ENCODE assay signal across 21 mouse cellular contexts in the genomic region with DNA sequence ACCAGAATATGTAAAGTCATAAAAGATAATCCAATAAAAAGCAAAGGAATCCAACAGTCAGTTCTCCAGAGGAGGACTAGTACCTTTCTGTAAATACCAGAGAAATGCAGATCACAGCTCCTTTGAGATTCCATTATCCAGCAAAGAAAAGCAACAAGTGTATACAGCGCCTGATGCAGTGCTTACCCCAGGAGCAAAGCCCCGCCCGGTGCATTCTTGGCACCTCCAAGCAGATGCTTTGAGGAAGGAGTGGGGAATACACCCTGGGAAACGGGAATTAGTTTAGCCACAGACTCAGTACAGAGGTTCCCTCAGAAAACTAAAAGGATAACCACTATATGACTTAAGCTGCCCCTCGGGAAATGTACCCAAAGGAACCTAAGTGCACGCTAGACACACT. TPM values are rescaled to one million over a fixed set of nuclear protein-coding genes. Genes with fewer than 3 reads are reported as not detected.
DNase-seq lines count a peak whose midpoint lies in the region; ATAC-seq and TF ChIP-seq lines count a peak whose summit lies in the region.
"Had no signal": no experiment of that assay in that cellular context is flagged by ENCODE, and none has a peak within 500 bp of the region (broad histone marks: within the 10 kb centered on the region; RNA-seq: fewer than 3 reads in every experiment).

No protein-coding gene starts in this region.

- peak overlapping the region; percentile 4; the same call in 1 of the 2 replicates for H3K27ac ChIP-seq in heart, adult 2 months
- no peak overlapping the region; the same call in 1 of the 2 replicates for H3K27ac ChIP-seq in ES-E14 (ENCODE audit: insufficient read depth, low read depth, low read length, poor library complexity, severe bottlenecking)
- peak overlapping the region; percentile 62 for H3K27ac ChIP-seq in brown adipose tissue, adult 24 weeks (replicated peaks; ENCODE audit: low read depth, low read length)
- no peak overlapping the region for H3K27ac ChIP-seq in neural tube, embryonic 15.5 days (replicated peaks)
- H3K27ac ChIP-seq: embryonic facial prominence, embryonic 12.5 days; forebrain, embryonic 13.5 days had no signal

- 40% methylated on average over 6 of the region's 6 CpGs for WGBS in heart, adult 2 months
- WGBS in neural tube, embryonic 15.5 days = 81% methylated on average over 6 of the region's 6 CpGs

- H3K4me3 ChIP-seq in heart, adult 2 months = no peak overlapping the region
- no peak overlapping the region for H3K4me3 ChIP-seq in ES-E14 (ENCODE audit: insufficient read depth in 1 of 2, low read depth in 1 of 2, low read length in 2 of 2, poor library complexity in 1 of 2, severe bottlenecking in 1 of 2)
- H3K4me3 ChIP-seq in brown adipose tissue, adult 24 weeks (ENCODE audit: insufficient read depth, low read depth, low read length) = no peak overlapping the region
- H3K4me3 ChIP-seq in neural tube, embryonic 15.5 days (replicated peaks) = no peak overlapping the region
- H3K4me3 ChIP-seq: embryonic facial prominence, embryonic 12.5 days; forebrain, embryonic 13.5 days; heart, embryonic 12.5 days had no signal

- no peak for TF ChIP-seq CTCF in heart, adult 2 months (IDR thresholded peaks at IDR 0.05)

- H3K9me3 ChIP-seq in ES-E14 (ENCODE audit: control insufficient read depth, insufficient read depth, low read depth, low read length) = no peaks in the 10 kb centered on the region
- H3K9me3 ChIP-seq in neural tube, embryonic 15.5 days (replicated peaks) = no peaks in the 10 kb centered on the region
- H3K9me3 ChIP-seq: forebrain, embryonic 13.5 days; heart, embryonic 12.5 days had no signal

- H3K79me2 ChIP-seq in heart, adult 2 months (replicated peaks; ENCODE audit: control insufficient read depth, insufficient read depth, low read length) = peaks cover 8% of the 10 kb centered on the region

- DNase-seq in heart, adult 2 months = no peak
- no peak for DNase-seq in heart, postnatal 4 days
- DNase-seq in 3T3-L1 (ENCODE audit: low read depth, low spot score) (peak; percentile 53), ES-E14 (ENCODE audit: low read depth, low spot score) (no peak)
- DNase-seq in cerebellum, postnatal 4 days (ENCODE audit: low spot score in 2 of 2) = no peak
- DNase-seq: adrenal gland, postnatal 14 days; B cell, adult 2 months; cerebellum, adult 18-20 months; cerebellum, adult 9-11 months; embryo, embryonic 11 days; forebrain, postnatal 0 days; kidney, adult 18-20 months had no signal

- in situ Hi-C loops in ES-E14 (cut with MboI; ENCODE audit: low sequenced_read_pairs in 2 of 2, unreplicated experiment in 2 of 2) = no loop called here

- H3K4me1 ChIP-seq in heart, adult 2 months (ENCODE audit: control insufficient read depth, insufficient read depth, low read length) = peaks cover 25% of the 10 kb centered on the region
- peaks cover 9 to 13% of the 10 kb centered on the region in 2 experiments for H3K4me1 ChIP-seq in ES-E14 (ENCODE audit: control insufficient read depth in 2 of 2, insufficient read depth in 2 of 2, low read length in 2 of 2, poor library complexity in 1 of 2)
- peaks cover 21% of the 10 kb centered on the region for H3K4me1 ChIP-seq in brown adipose tissue, adult 24 weeks (ENCODE audit: control insufficient read depth, insufficient read depth, insufficient read length, low read length)
- H3K4me1 ChIP-seq in neural tube, embryonic 15.5 days = peaks cover 28% of the 10 kb centered on the region
- H3K4me1 ChIP-seq: embryonic facial prominence, embryonic 12.5 days had no signal

- intact Hi-C loops in heart, adult 2 months (cut with DNase I) = no loop called here

- H3K27me3 ChIP-seq in heart, adult 2 months (ENCODE audit: control insufficient read depth, insufficient read depth, low read length) = no peaks in the 10 kb centered on the region
- H3K27me3 ChIP-seq in neural tube, embryonic 15.5 days (replicated peaks) = no peaks in the 10 kb centered on the region
- H3K27me3 ChIP-seq: embryonic facial prominence, embryonic 12.5 days; forebrain, embryonic 13.5 days; heart, embryonic 12.5 days had no signal

- TF ChIP-seq EP300 in heart, adult 2 months (IDR thresholded peaks at IDR 0.05; ENCODE audit: insufficient read depth, low read depth, low read length) = no peak

- no peak for TF ChIP-seq POLR2A in heart, adult 2 months (IDR thresholded peaks at IDR 0.05; ENCODE audit: insufficient read depth, low read depth, low read length)

- no peak for ATAC-seq in neural tube, embryonic 15.5 days (ENCODE audit: low FRiP score)
- ATAC-seq: activated CD4-positive, CD25-positive, alpha-beta regulatory T cell, adult 4 months; CD4-positive, CD25-positive, alpha-beta regulatory T cell, adult 4 months; forebrain, embryonic 13.5 days; forebrain, postnatal 0 days; hindbrain, embryonic 16.5 days; inflammation-experienced regulatory T-cells, adult 6 months had no signal

- H3K9ac ChIP-seq in heart, adult 2 months (ENCODE audit: low read depth, low read length) = no peak overlapping the region
- H3K9ac ChIP-seq in ES-E14 (ENCODE audit: insufficient read depth, low read depth, low read length, poor library complexity, severe bottlenecking) = 0 out of 2 replicates have a peak overlapping the region, but pooled peaks have one; percentile 18
- H3K9ac ChIP-seq in neural tube, embryonic 15.5 days (replicated peaks) = no peak overlapping the region
- H3K9ac ChIP-seq: embryonic facial prominence, embryonic 12.5 days; forebrain, embryonic 13.5 days; forebrain, postnatal 0 days; heart, embryonic 12.5 days had no signal

- no peak overlapping the region for H3K4me2 ChIP-seq in neural tube, embryonic 15.5 days
- H3K4me2 ChIP-seq: embryonic facial prominence, embryonic 12.5 days; forebrain, embryonic 13.5 days; heart, embryonic 12.5 days had no signal

- H3K36me3 ChIP-seq in heart, adult 2 months (ENCODE audit: control insufficient read depth, insufficient read depth, low read length) = peaks cover 36% of the 10 kb centered on the region
- no peaks in the 10 kb centered on the region; the same call in 1 of the 2 replicates for H3K36me3 ChIP-seq in ES-E14 (ENCODE audit: control insufficient read depth, insufficient read depth, low read length, poor library complexity, severe bottlenecking)
- no peaks in the 10 kb centered on the region for H3K36me3 ChIP-seq in neural tube, embryonic 15.5 days

TF ChIP-seq in ES-E14, 5 proteins besides CTCF, POLR2A, EP300 and RAD21:
- no peak for TF ChIP-seq HCFC1 (IDR thresholded peaks at IDR 0.05; ENCODE audit: borderline replicate concordance, insufficient read depth, low read length)
- no peak for TF ChIP-seq MAFK (IDR thresholded peaks at IDR 0.05; ENCODE audit: insufficient read depth, low read depth, low read length)
- TF ChIP-seq ZNF384 (IDR thresholded peaks at IDR 0.05; ENCODE audit: low read depth, low read length) = no peak
- no peak for TF ChIP-seq ZC3H11A (IDR thresholded peaks at IDR 0.05; ENCODE audit: borderline replicate concordance, low read depth, low read length)
- no peak for TF ChIP-seq CHD2 (IDR thresholded peaks at IDR 0.05; ENCODE audit: low read depth, low read length)

RNA-seq across cellular contexts. Expression of a gene that starts 12.3 kb away (rescaled TPM):
- total RNA-seq in heart, adult 2 months (2021) = 10 to 100 TPM; 54.7 to 59.0 TPM
- polyA plus RNA-seq in heart, adult 2 months (2012; rRNA removed) = 66.7 and 86.2 TPM in 2 replicates
- 10 to 100 TPM; 60.1 to 60.5 TPM for total RNA-seq in heart, postnatal 4 days (2021)
- total RNA-seq in ES-E14 (2012; rRNA removed) = 38.4 and 51.9 TPM in 2 replicates
- polyA plus RNA-seq in brown adipose tissue, adult 24 weeks (2012; ENCODE audit: insufficient read depth, insufficient read length, missing spikeins) = 17.6 and 24.9 TPM in 2 replicates
- polyA plus RNA-seq in neural tube, embryonic 15.5 days (2015; fragmentation: Nextera tagmentation; extraction: Ambion mirVana) = 80.3 and 93.3 TPM in 2 replicates

RNA-seq across cellular contexts. Expression of a gene that starts 26.3 kb away (rescaled TPM):
- total RNA-seq in heart, adult 2 months (2021) = 1 to 10 TPM; 6.9 to 7.0 TPM
- polyA plus RNA-seq in heart, adult 2 months (2012; rRNA removed) = 5.4 and 8.3 TPM in 2 replicates
- 1 to 10 TPM; 8.5 to 9.0 TPM for total RNA-seq in heart, postnatal 4 days (2021)
- total RNA-seq in ES-E14 (2012; rRNA removed) = 10.4 and 11.0 TPM in 2 replicates
- polyA plus RNA-seq in brown adipose tissue, adult 24 weeks (2012; ENCODE audit: insufficient read depth, insufficient read length, missing spikeins) = 4.5 and 4.6 TPM in 2 replicates
- 8.0 and 8.1 TPM in 2 replicates for polyA plus RNA-seq in neural tube, embryonic 15.5 days (2015; fragmentation: Nextera tagmentation; extraction: Ambion mirVana)

Comparison
In these comparisons a context has a peak if more than half of its experiments do, and no peak if none do; other contexts are left out.
1. H3K27ac ChIP-seq: peak in heart, adult 2 months (single experiment) and brown adipose tissue, adult 24 weeks (single experiment); none in ES-E14 (single experiment) and neural tube, embryonic 15.5 days (single experiment).